Mouse (Mus musculus) spleen, adult 2 months (tissue): ENCODE measurements around the gene Zscan4-ps1. TPM values are rescaled to one million over a fixed set of nuclear protein-coding genes. Genes with fewer than 3 reads are reported as not detected.
"Not testable (repeated sequence)": the region's sequence is repeated elsewhere in the genome, so short reads cannot be mapped to it uniquely, and the experiment has no call there.

ENCODE experiments used
- DNase-seq, 2 experiments: peaks; one replicate each; pipeline versions ENCODE4 v3.0.0 to v3.0.0-alpha.2; 2012 to 2021; ENCODE audit warnings: low spot score in 2 of 2, low read depth in 1 of 2
- H3K27ac ChIP-seq: fragments of 200-500 bp; 2 replicates; pipeline ENCODE4 v1.5.1; 2012; ENCODE audit warnings: low read length, inconsistent platforms; ENCODE audit not compliant: insufficient read depth
- H3K27me3 ChIP-seq: fragments of 200-500 bp; 2 replicates; pipeline ENCODE4 v1.6.1; 2012; ENCODE audit warnings: mild to moderate bottlenecking, moderate library complexity, low read length, inconsistent platforms; ENCODE audit not compliant: control insufficient read depth, insufficient read depth
- H3K36me3 ChIP-seq: fragments of 200-500 bp; 2 replicates; pipeline ENCODE4 v1.6.1; 2012; ENCODE audit warnings: mild to moderate bottlenecking, low read length, inconsistent platforms; ENCODE audit not compliant: control insufficient read depth, insufficient read depth
- H3K4me1 ChIP-seq: fragments of 200-500 bp; 2 replicates; pipeline ENCODE4 v1.6.1; 2011; ENCODE audit warnings: inconsistent platforms; ENCODE audit not compliant: control insufficient read depth, insufficient read depth, insufficient read length
- H3K4me3 ChIP-seq: fragments of 200-500 bp; 2 replicates; pipeline ENCODE4 v1.5.1; 2011; ENCODE audit warnings: mild to moderate bottlenecking, inconsistent platforms; ENCODE audit not compliant: insufficient read depth, insufficient read length; ENCODE audit errors: extremely low read depth
- WGBS: fragments of 180-500 bp; shearing (Covaris S2); methylation state at CpG from one replicate; pipeline ENCODE4 v1.1.7; 2018; 5-methylcytosine and 5-hydroxymethylcytosine counted together
- polyA plus RNA-seq: library from polyadenylated mRNA; depleted of rRNA; stranded (reverse); fragments of >200 nt; gene quantifications from 2 replicates; pipeline ENCODE4 v1.2.3, GENCODE M21; 2012; rRNA removed

The Zscan4-ps1 gene
- not detected in 2 replicates for polyA plus RNA-seq

GRCm38 (mm10) chr7:11069591-11069990 lies at the start of gene Zscan4-ps1:
TSS of gene Zscan4-ps1 (minus strand) at chr7:11069691.
- not testable (repeated sequence) for DNase-seq, H3K27me3 ChIP-seq, H3K4me1 ChIP-seq, H3K4me3 ChIP-seq, H3K36me3 ChIP-seq, H3K27ac ChIP-seq
- WGBS: 95% methylated on average over 2 of the region's 2 CpGs

Other genes starting within 250 kb of the Zscan4-ps1 start
- not detected in 2 replicates for gene Zscan4b, start 164.6 kb downstream of the Zscan4-ps1 start, polyA plus RNA-seq
- not detected in 2 replicates for gene Zscan4c, start 63.9 kb downstream of the Zscan4-ps1 start, polyA plus RNA-seq
- not detected in 2 replicates for gene Zscan4d, start 96.5 kb upstream of the Zscan4-ps1 start, polyA plus RNA-seq
- not detected in 2 replicates for gene Zscan4e, start 241.0 kb upstream of the Zscan4-ps1 start, polyA plus RNA-seq